Mouse (Mus musculus): ENCODE data around the gene Podxl2. TPM values are rescaled to one million over a fixed set of nuclear protein-coding genes. Genes with fewer than 3 reads are reported as not detected.

The Podxl2 gene
- polyA plus RNA-seq, 1 experiment, result 3.4 TPM

- Histone ChIP-seq H3K4me2 (ENCODE audit: low read depth) (no peak overlapping the region), H3K36me3 (ENCODE audit: control insufficient read depth, insufficient read depth) (no peaks in the 10 kb centered on the region), H3ac (ENCODE audit: control insufficient read depth, insufficient read length) (no peak overlapping the region), H3K27me3 (ENCODE audit: control insufficient read depth, insufficient read depth, insufficient read length) (no peaks in the 10 kb centered on the region), H3K4me3 (no peak overlapping the region), H3K79me2 (ENCODE audit: control insufficient read depth, insufficient read depth) (no peaks in the 10 kb centered on the region)
- no peak for TF ChIP-seq E2F4 (IDR thresholded peaks at IDR 0.05; ENCODE audit: insufficient read depth)
- no peak for TF ChIP-seq SRF (IDR thresholded peaks at IDR 0.05; ENCODE audit: control insufficient read depth, insufficient read length, low read depth)
- no peak for TF ChIP-seq USF1 (IDR thresholded peaks at IDR 0.05; ENCODE audit: low read depth)
- no peak for TF ChIP-seq POLR2AphosphoS2 (IDR thresholded peaks at IDR 0.05; ENCODE audit: insufficient read length, low read depth)
- no peak for TF ChIP-seq MYOD1 (IDR thresholded peaks at IDR 0.05; ENCODE audit: control insufficient read depth in 1 of 3, insufficient read length in 2 of 3, low read depth in 2 of 3)
- TF ChIP-seq CEBPB (IDR thresholded peaks at IDR 0.05; ENCODE audit: insufficient read depth, poor library complexity, severe bottlenecking), result no peak
- no peak for TF ChIP-seq POLR2A (IDR thresholded peaks at IDR 0.05; ENCODE audit: insufficient read length, low read depth)
- TF ChIP-seq REST (IDR thresholded peaks at IDR 0.05; ENCODE audit: insufficient read depth, insufficient read length), result no peak
- TF ChIP-seq MYOG (IDR thresholded peaks at IDR 0.05; ENCODE audit: control insufficient read depth in 1 of 3, insufficient read depth in 1 of 3, insufficient read length in 2 of 3, low read depth in 2 of 3), result no peak
- no peak for TF ChIP-seq MAX (IDR thresholded peaks at IDR 0.05; ENCODE audit: low read depth)
- no peak for TF ChIP-seq TCF3 (IDR thresholded peaks at IDR 0.05; ENCODE audit: insufficient read length, low read depth)
- no peak for TF ChIP-seq TCF12 (IDR thresholded peaks at IDR 0.05; ENCODE audit: insufficient read depth, poor library complexity, severe bottlenecking)
These were observed 62.0 kb downstream of the Podxl2 start for GRCm38 (mm10) chr6:88812886-88813285.

GRCm38 (mm10) chr6:88811880-88812400 lies 62.9 kb downstream of the Podxl2 start:
- Histone ChIP-seq H3K36me3 (ENCODE audit: control insufficient read depth, insufficient read depth) (no peaks in the 10 kb centered on the region), H3K27me3 (ENCODE audit: control insufficient read depth, insufficient read depth, insufficient read length) (no peaks in the 10 kb centered on the region), H3K4me3 (no peak overlapping the region), H3K4me2 (ENCODE audit: low read depth) (no peak overlapping the region), H3ac (ENCODE audit: control insufficient read depth, insufficient read length) (no peak overlapping the region), H3K79me2 (ENCODE audit: control insufficient read depth, insufficient read depth) (no peaks in the 10 kb centered on the region)
- TF ChIP-seq MYOG (IDR thresholded peaks at IDR 0.05; ENCODE audit: control insufficient read depth in 1 of 3, insufficient read depth in 1 of 3, insufficient read length in 2 of 3, low read depth in 2 of 3) (no peak), POLR2A (IDR thresholded peaks at IDR 0.05; ENCODE audit: insufficient read length, low read depth) (no peak), MAX (IDR thresholded peaks at IDR 0.05; ENCODE audit: low read depth) (no peak), POLR2AphosphoS2 (IDR thresholded peaks at IDR 0.05; ENCODE audit: insufficient read length, low read depth) (no peak), REST (IDR thresholded peaks at IDR 0.05; ENCODE audit: insufficient read depth, insufficient read length) (no peak), TCF3 (IDR thresholded peaks at IDR 0.05; ENCODE audit: insufficient read length, low read depth) (no peak), TCF12 (IDR thresholded peaks at IDR 0.05; ENCODE audit: insufficient read depth, poor library complexity, severe bottlenecking) (no peak), E2F4 (IDR thresholded peaks at IDR 0.05; ENCODE audit: insufficient read depth) (no peak), MYOD1 (IDR thresholded peaks at IDR 0.05; ENCODE audit: control insufficient read depth in 1 of 3, insufficient read length in 2 of 3, low read depth in 2 of 3) (no peak), CEBPB (IDR thresholded peaks at IDR 0.05; ENCODE audit: insufficient read depth, poor library complexity, severe bottlenecking) (no peak), SRF (IDR thresholded peaks at IDR 0.05; ENCODE audit: control insufficient read depth, insufficient read length, low read depth) (no peak), USF1 (IDR thresholded peaks at IDR 0.05; ENCODE audit: low read depth) (no peak)

GRCm38 (mm10) chr6:88811396-88811795 lies 63.4 kb downstream of the Podxl2 start:
- Histone ChIP-seq H3K79me2 (ENCODE audit: control insufficient read depth, insufficient read depth) (no peaks in the 10 kb centered on the region), H3K27me3 (ENCODE audit: control insufficient read depth, insufficient read depth, insufficient read length) (no peaks in the 10 kb centered on the region), H3K4me3 (no peak overlapping the region), H3K36me3 (ENCODE audit: control insufficient read depth, insufficient read depth) (no peaks in the 10 kb centered on the region), H3ac (ENCODE audit: control insufficient read depth, insufficient read length) (no peak overlapping the region), H3K4me2 (ENCODE audit: low read depth) (no peak overlapping the region)
- no peak for TF ChIP-seq SRF (IDR thresholded peaks at IDR 0.05; ENCODE audit: control insufficient read depth, insufficient read length, low read depth)
- no peak for TF ChIP-seq USF1 (IDR thresholded peaks at IDR 0.05; ENCODE audit: low read depth)
- TF ChIP-seq E2F4 (IDR thresholded peaks at IDR 0.05; ENCODE audit: insufficient read depth), result no peak
- TF ChIP-seq TCF3 (IDR thresholded peaks at IDR 0.05; ENCODE audit: insufficient read length, low read depth), result no peak
- no peak for TF ChIP-seq TCF12 (IDR thresholded peaks at IDR 0.05; ENCODE audit: insufficient read depth, poor library complexity, severe bottlenecking)
- no peak for TF ChIP-seq MYOG (IDR thresholded peaks at IDR 0.05; ENCODE audit: control insufficient read depth in 1 of 3, insufficient read depth in 1 of 3, insufficient read length in 2 of 3, low read depth in 2 of 3)
- no peak for TF ChIP-seq MYOD1 (IDR thresholded peaks at IDR 0.05; ENCODE audit: control insufficient read depth in 1 of 3, insufficient read length in 2 of 3, low read depth in 2 of 3)

GRCm38 (mm10) chr6:88810291-88810690 lies 64.6 kb downstream of the Podxl2 start:
- H3K4me2 ChIP-seq (ENCODE audit: low read depth), result no peak overlapping the region
- H3ac ChIP-seq (ENCODE audit: control insufficient read depth, insufficient read length), result no peak overlapping the region
- H3K27me3 ChIP-seq (ENCODE audit: control insufficient read depth, insufficient read depth, insufficient read length), result no peaks in the 10 kb centered on the region
- H3K36me3 ChIP-seq (ENCODE audit: control insufficient read depth, insufficient read depth), result no peaks in the 10 kb centered on the region
- no peak for TF ChIP-seq USF1 (IDR thresholded peaks at IDR 0.05; ENCODE audit: low read depth)
- no peak for TF ChIP-seq POLR2A (IDR thresholded peaks at IDR 0.05; ENCODE audit: insufficient read length, low read depth)
- no peaks in the 10 kb centered on the region for H3K79me2 ChIP-seq (ENCODE audit: control insufficient read depth, insufficient read depth)
- H3K4me3 ChIP-seq, result no peak overlapping the region
